ENCODE assay signal across 8 mouse cellular contexts in genomic region chr12:110445775-110446174, GRCm38 (mm10). TPM values are rescaled to one million over a fixed set of nuclear protein-coding genes. Genes with fewer than 3 reads are reported as not detected.
DNase-seq lines count a peak whose midpoint lies in the region; ATAC-seq and TF ChIP-seq lines count a peak whose summit lies in the region.

No protein-coding gene starts in this region.

- no peak for TF ChIP-seq POLR2A in bone marrow macrophage, adult 2 months (IDR thresholded peaks at IDR 0.05; ENCODE audit: borderline replicate concordance, low read depth, low read length)

- no peak for ATAC-seq in heart, embryonic 15.5 days (replicated peaks; ENCODE audit: insufficient number of reproducible peaks, insufficient read depth, low FRiP score, low read depth)
- ATAC-seq in hindbrain, embryonic 12.5 days (ENCODE audit: low FRiP score) = no peak
- 0 out of 2 replicates have a peak, but pooled peaks have one; percentile 1 for ATAC-seq in midbrain, embryonic 13.5 days
- ATAC-seq in megakaryocyte progenitor cell, adult 5-6 weeks (replicated peaks; ENCODE audit: poor library complexity) = no peak

- DNase-seq in heart, postnatal 4 days = no peak
- no peak for DNase-seq in cerebellum, adult 9-10 months
- no peak for DNase-seq in adipocyte (ENCODE audit: low spot score)

- H3K9ac ChIP-seq in heart, embryonic 15.5 days = peak overlapping the region; percentile 65; the same call in 1 of the 2 replicates
- 0 out of 2 replicates have a peak overlapping the region, but pooled peaks have one; percentile 56 for H3K9ac ChIP-seq in hindbrain, embryonic 12.5 days
- H3K9ac ChIP-seq in midbrain, embryonic 13.5 days (replicated peaks) = peak overlapping the region; percentile 66; the same call in 1 of the 2 replicates

- H3K9me3 ChIP-seq in heart, embryonic 15.5 days (replicated peaks) = no peaks in the 10 kb centered on the region
- 0 out of 2 replicates have a peak, but pooled peaks cover 1% of the 10 kb centered on the region for H3K9me3 ChIP-seq in hindbrain, embryonic 12.5 days (replicated peaks)
- H3K9me3 ChIP-seq in midbrain, embryonic 13.5 days = no peaks in the 10 kb centered on the region

- H3K4me2 ChIP-seq in heart, embryonic 15.5 days = peak overlapping the region; percentile 94
- peak overlapping the region; percentile 76 for H3K4me2 ChIP-seq in hindbrain, embryonic 12.5 days (replicated peaks)
- H3K4me2 ChIP-seq in midbrain, embryonic 13.5 days (replicated peaks) = peak overlapping the region; percentile 61

- no peak for TF ChIP-seq CTCF in bone marrow macrophage, adult 2 months (IDR thresholded peaks at IDR 0.05; ENCODE audit: low read depth, low read length)

- WGBS in heart, embryonic 15.5 days = 43% methylated on average over 7 of the region's 7 CpGs
- WGBS in hindbrain, embryonic 12.5 days = 48% methylated on average over 7 of the region's 7 CpGs
- 41% methylated on average over 7 of the region's 7 CpGs for WGBS in midbrain, embryonic 13.5 days

- H3K4me1 ChIP-seq in heart, embryonic 15.5 days (replicated peaks) = peaks cover 11% of the 10 kb centered on the region
- H3K4me1 ChIP-seq in bone marrow macrophage, adult 2 months (ENCODE audit: control insufficient read depth, insufficient read depth, low read length) = peaks cover 9% of the 10 kb centered on the region
- peaks cover 13% of the 10 kb centered on the region; the same call in 1 of the 2 replicates for H3K4me1 ChIP-seq in hindbrain, embryonic 12.5 days
- H3K4me1 ChIP-seq in midbrain, embryonic 13.5 days (replicated peaks) = peaks cover 19% of the 10 kb centered on the region

- H3K27ac ChIP-seq in heart, embryonic 15.5 days = peak overlapping the region; percentile 97
- 0 out of 2 replicates have a peak overlapping the region, but pooled peaks have one; percentile 2 for H3K27ac ChIP-seq in bone marrow macrophage, adult 2 months (ENCODE audit: insufficient read depth, low read depth, low read length)
- peak overlapping the region; percentile 93; the same call in 1 of the 2 replicates for H3K27ac ChIP-seq in hindbrain, embryonic 12.5 days
- peak overlapping the region; percentile 93 for H3K27ac ChIP-seq in midbrain, embryonic 13.5 days

- H3K36me3 ChIP-seq in heart, embryonic 15.5 days = no peaks in the 10 kb centered on the region
- H3K36me3 ChIP-seq in hindbrain, embryonic 12.5 days = no peaks in the 10 kb centered on the region
- no peaks in the 10 kb centered on the region for H3K36me3 ChIP-seq in midbrain, embryonic 13.5 days

- no peaks in the 10 kb centered on the region for H3K27me3 ChIP-seq in heart, embryonic 15.5 days
- peaks cover 8% of the 10 kb centered on the region; the same call in 1 of the 2 replicates for H3K27me3 ChIP-seq in hindbrain, embryonic 12.5 days
- peaks cover 12% of the 10 kb centered on the region for H3K27me3 ChIP-seq in midbrain, embryonic 13.5 days

- peak overlapping the region; percentile 87 for H3K4me3 ChIP-seq in heart, embryonic 15.5 days
- peak overlapping the region; percentile 81 for H3K4me3 ChIP-seq in bone marrow macrophage, adult 2 months (ENCODE audit: insufficient read depth, low read length)
- H3K4me3 ChIP-seq in hindbrain, embryonic 12.5 days = peak overlapping the region; percentile 80
- peak overlapping the region; percentile 88 for H3K4me3 ChIP-seq in midbrain, embryonic 13.5 days (replicated peaks)

RNA-seq across cellular contexts. Expression of gene Ppp2r5c, which starts 1.1 kb away (rescaled TPM):
- polyA plus RNA-seq in heart, embryonic 15.5 days (2015; fragmentation: Nextera tagmentation; extraction: Ambion mirVana) = 117 and 124 TPM in 2 replicates
- total RNA-seq in heart, postnatal 4 days (2021) = 100 to 1,000 TPM; 126 to 128 TPM
- polyA plus RNA-seq in bone marrow macrophage, adult 2 months (2012; ENCODE audit: insufficient read depth, insufficient read length, missing spikeins) = 138 and 153 TPM in 2 replicates
- polyA plus RNA-seq in hindbrain, embryonic 12.5 days (2016; fragmentation: Nextera tagmentation; extraction: Ambion mirVana) = 153 and 163 TPM in 2 replicates
- polyA plus RNA-seq in midbrain, embryonic 13.5 days (2015; fragmentation: Nextera tagmentation; extraction: Ambion mirVana) = 136 and 147 TPM in 2 replicates
- 108 and 119 TPM in 2 replicates for total RNA-seq in megakaryocyte progenitor cell, adult 5-6 weeks (2015)
- 189 and 205 TPM in 2 replicates for total RNA-seq in megakaryocyte progenitor cell, adult 5-6 weeks (2017)

Comparison
In these comparisons a context has a peak if more than half of its experiments do, and no peak if none do; other contexts are left out.
1. H3K27ac ChIP-seq: peak in every context shown above with its lines; median percentile 97 in heart, embryonic 15.5 days; 93 in hindbrain, embryonic 12.5 days; 93 in midbrain, embryonic 13.5 days; 2 in bone marrow macrophage, adult 2 months.